Mouse (Mus musculus) brain, adult 10 weeks (tissue): Measurements from ENCODE around the gene Cela3a. TPM values are rescaled to one million over a fixed set of nuclear protein-coding genes. Genes with fewer than 3 reads are reported as not detected.

Source experiments
- polyA plus RNA-seq: library from polyadenylated mRNA; stranded (reverse); fragments of 350-450 nt; fragmentation: Illumina TruSeq; extraction: RNeasy Lipid Tissue Mini Kit (QIAGEN cat#74804); gene quantifications from one replicate; pipeline ENCODE4 v1.2.3, GENCODE M21; 2015; ENCODE audit warnings: low read depth, low replicate concordance

Gene Cela3a
- polyA plus RNA-seq: not detected

DNA sequence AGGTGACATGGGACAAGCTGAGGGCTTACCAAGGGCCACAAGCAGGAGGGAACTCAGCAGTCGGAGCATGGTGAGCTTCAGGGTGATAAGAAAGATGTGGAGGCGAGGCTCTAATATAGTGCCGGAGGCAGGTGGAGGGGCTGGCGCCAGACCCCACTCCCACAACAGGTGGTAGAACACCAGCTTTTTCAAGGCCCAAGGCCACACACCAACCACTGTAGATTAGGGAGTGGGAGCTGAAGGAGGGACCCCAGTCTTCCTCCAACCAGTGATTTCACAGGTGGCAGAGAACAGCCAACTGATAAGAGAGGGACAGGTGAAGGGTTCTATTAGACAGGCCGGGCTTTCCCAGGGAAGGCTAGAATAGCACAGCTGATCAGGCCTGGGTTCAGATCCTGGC lies at the start of gene Cela3a:
Gene Cela3a, minus strand, starts transcription at position 101 of the 400 bp plus-strand sequence.

DNA sequence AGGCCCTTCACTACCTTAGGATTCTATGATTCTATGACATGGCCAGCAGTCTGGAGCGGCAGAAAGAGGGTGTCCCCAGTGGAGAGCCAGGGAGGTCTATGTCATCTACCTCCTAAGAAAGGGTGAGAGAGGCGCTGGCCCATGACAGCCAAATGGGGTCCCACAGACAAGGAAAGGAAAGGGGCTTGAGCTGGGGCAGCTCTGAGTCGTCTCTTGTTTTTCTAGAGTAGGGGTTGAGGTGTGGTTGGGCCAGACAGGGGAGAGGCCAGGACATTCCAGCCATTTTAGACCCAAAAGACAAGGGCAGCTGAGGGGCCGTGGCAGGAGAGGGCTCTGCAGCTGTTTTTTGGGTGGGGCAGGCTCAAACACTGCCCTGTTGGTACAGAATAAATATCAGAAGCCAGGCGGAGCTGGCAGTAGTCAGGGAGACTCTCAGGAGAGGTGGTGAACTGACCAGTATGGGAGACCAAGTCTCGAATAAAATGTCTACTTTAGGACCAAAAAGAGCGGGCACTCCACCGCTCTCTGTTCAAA lies 43.7 kb upstream of the Cela3a start, which contains the start of gene 1700013G24Rik:
Gene 1700013G24Rik, plus strand, starts transcription at position 51 of the 534 bp plus-strand sequence.

DNA sequence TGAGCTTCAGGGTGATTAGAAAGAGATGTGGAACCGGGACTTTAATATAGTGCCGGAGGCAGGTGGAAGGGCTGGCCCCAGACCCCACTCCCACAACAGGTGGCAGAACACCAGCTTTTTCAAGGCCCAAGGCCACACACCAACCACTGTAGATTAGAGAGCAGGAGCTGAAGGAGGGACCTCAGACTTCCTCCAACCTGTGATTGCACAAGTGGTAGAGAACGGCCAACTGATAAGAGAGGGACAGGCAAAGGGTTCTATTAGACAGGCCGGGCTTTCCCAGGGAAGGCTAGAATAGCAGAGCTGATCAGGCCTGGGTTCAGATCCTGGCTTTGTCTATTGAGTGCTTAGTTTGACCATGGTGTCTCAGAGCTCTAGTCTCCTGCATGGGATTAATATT lies 20.9 kb upstream of the Cela3a start, which contains the start of gene Cela3b:
Gene Cela3b, minus strand, starts transcription at position 39 of the 400 bp plus-strand sequence.

DNA sequence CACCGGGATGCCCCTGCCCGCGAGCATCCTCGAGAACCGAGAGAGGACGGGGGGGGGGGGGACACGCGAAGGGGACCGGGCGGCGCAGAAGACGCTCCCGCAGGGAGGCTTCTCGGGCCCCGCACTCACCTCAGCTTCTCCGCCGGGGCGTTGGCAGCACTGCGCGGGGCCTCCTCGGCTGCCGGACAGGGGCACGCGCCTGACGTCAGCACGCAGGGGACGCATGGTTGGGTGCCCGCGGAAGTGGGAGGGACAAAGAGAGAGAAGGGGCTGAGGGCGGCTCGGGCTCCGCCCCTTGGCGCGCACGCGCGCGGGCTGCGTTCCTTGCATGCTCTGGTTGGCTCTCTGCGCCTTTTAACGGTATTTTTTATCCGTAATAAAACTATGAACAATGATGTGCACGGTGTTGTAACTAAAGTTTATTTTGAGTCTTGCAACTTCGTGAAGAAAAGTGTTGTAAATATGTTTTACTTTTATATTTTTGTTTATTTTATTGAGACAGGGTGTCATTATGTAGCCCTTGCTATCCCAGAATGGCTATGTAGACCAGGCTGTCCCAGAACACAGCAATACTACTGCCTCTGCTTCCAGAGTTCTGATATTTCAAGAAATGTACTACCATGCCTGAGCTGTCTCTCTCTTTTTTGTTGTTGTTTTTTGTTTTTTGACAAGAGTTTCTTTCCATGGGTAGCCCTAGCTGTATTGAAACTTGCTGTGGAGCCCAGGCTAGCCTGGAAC lies 51.9 kb downstream of the Cela3a start, which contains the start of gene Cdc42:
Gene Cdc42, minus strand, starts transcription at position 204 of the 738 bp plus-strand sequence.

Other genes with a start within 250 kb of the Cela3a start
- 9.4 TPM for gene Wnt4, start 132.3 kb downstream of the Cela3a start, polyA plus RNA-seq
- 531 TPM for gene Cdc42, start 52.1 kb downstream of the Cela3a start, polyA plus RNA-seq
- gene Cela3b, start 20.7 kb upstream of the Cela3a start, polyA plus RNA-seq: not detected
- not detected for gene 1700013G24Rik, start 43.5 kb upstream of the Cela3a start, polyA plus RNA-seq
- 3.8 TPM for gene Hspg2, start 59.0 kb upstream of the Cela3a start, polyA plus RNA-seq
- not detected for gene Ldlrad2, start 164.8 kb upstream of the Cela3a start, polyA plus RNA-seq
- 82.0 TPM for gene Usp48, start 184.0 kb upstream of the Cela3a start, polyA plus RNA-seq